Mouse (Mus musculus) cortical plate, adult 2 months (tissue): ENCODE results near the gene Vrk1.

Source experiments
- CTCF ChIP-seq: fragments of 200-500 bp; IDR thresholded peaks from 2 replicates; pipeline ENCODE4 v1.5.1; 2011; ENCODE audit warnings: mild to moderate bottlenecking, control low read depth, low read length; ENCODE audit not compliant: insufficient read depth; ENCODE audit errors: extremely low read depth
- POLR2A ChIP-seq: fragments of 200-500 bp; IDR thresholded peaks from 2 replicates; pipeline ENCODE4 v1.6.1; 2011; ENCODE audit warnings: mild to moderate bottlenecking, low read length, control low read depth; ENCODE audit not compliant: insufficient read depth; ENCODE audit errors: extremely low read depth

GRCm38 (mm10) chr12:105963012-105963572 lies 46.9 kb upstream of the Vrk1 start:
- TF ChIP-seq CTCF, result no peak
- TF ChIP-seq POLR2A, result no peak
